ENCODE assay signal across 9 mouse cellular contexts in genomic region chr5:103629111-103629764, GRCm38 (mm10). TPM values are rescaled to one million over a fixed set of nuclear protein-coding genes. Genes with fewer than 3 reads are reported as not detected.
DNase-seq lines count a peak whose midpoint lies in the region; ATAC-seq and TF ChIP-seq lines count a peak whose summit lies in the region.
"Had no signal": no experiment of that assay in that cellular context is flagged by ENCODE, and none has a peak within 500 bp of the region (broad histone marks: within the 10 kb centered on the region; RNA-seq: fewer than 3 reads in every experiment).

Slc10a6 (minus strand) TSS chr5:103629403.

- no peak within 1 kb of the TSS for H3K4me2 ChIP-seq in liver, embryonic 11.5 days
- H3K4me2 ChIP-seq in embryonic facial prominence, embryonic 13.5 days: no peak within 1 kb of the TSS; the same call in 1 of the 2 replicates
- peak within 1 kb of the TSS; percentile 40 for H3K4me2 ChIP-seq in heart, embryonic 12.5 days
- peak within 1 kb of the TSS; percentile 21 for H3K4me2 ChIP-seq in lung, embryonic 15.5 days
- H3K4me2 ChIP-seq in stomach, embryonic 14.5 days (replicated peaks; ENCODE audit: low read depth, low read length): no peak within 1 kb of the TSS
- H3K4me2 ChIP-seq: liver, embryonic 13.5 days had no signal

- H3K27me3 ChIP-seq in liver, adult 2 months (ENCODE audit: control insufficient read depth, insufficient read depth, low read length): no peaks in the 10 kb centered on the region
- H3K27me3 ChIP-seq in liver, embryonic 11.5 days (replicated peaks; ENCODE audit: control insufficient read depth, insufficient read depth, low read length): no peaks in the 10 kb centered on the region; the same call in 1 of the 2 replicates
- no peaks in the 10 kb centered on the region for H3K27me3 ChIP-seq in embryonic facial prominence, embryonic 13.5 days
- H3K27me3 ChIP-seq in heart, embryonic 12.5 days (replicated peaks): no peaks in the 10 kb centered on the region
- no peaks in the 10 kb centered on the region for H3K27me3 ChIP-seq in lung, embryonic 15.5 days
- no peaks in the 10 kb centered on the region for H3K27me3 ChIP-seq in stomach, embryonic 14.5 days (ENCODE audit: control insufficient read depth, insufficient read depth, low read length)
- H3K27me3 ChIP-seq: liver, embryonic 13.5 days had no signal

- no peak for TF ChIP-seq POLR2A in liver, adult 2 months (IDR thresholded peaks at IDR 0.05; ENCODE audit: extremely low read depth, insufficient read depth, low read length)

- H3K36me3 ChIP-seq in liver, adult 2 months (ENCODE audit: control insufficient read depth, insufficient read depth, low read length): no peaks in the 10 kb centered on the region
- H3K36me3 ChIP-seq in liver, embryonic 11.5 days (ENCODE audit: control insufficient read depth, insufficient read depth, low read length): no peaks in the 10 kb centered on the region
- no peaks in the 10 kb centered on the region for H3K36me3 ChIP-seq in embryonic facial prominence, embryonic 13.5 days
- no peaks in the 10 kb centered on the region for H3K36me3 ChIP-seq in heart, embryonic 12.5 days
- no peaks in the 10 kb centered on the region for H3K36me3 ChIP-seq in lung, embryonic 15.5 days
- H3K36me3 ChIP-seq in stomach, embryonic 14.5 days (ENCODE audit: control insufficient read depth, insufficient read depth, low read length): no peaks in the 10 kb centered on the region
- H3K36me3 ChIP-seq: liver, embryonic 13.5 days had no signal

- H3K27ac ChIP-seq in liver, adult 2 months (replicated peaks; ENCODE audit: insufficient read depth, low read depth, low read length): peak within 1 kb of the TSS; percentile 44
- H3K27ac ChIP-seq in liver, embryonic 11.5 days (ENCODE audit: low read depth, low read length): no peak within 1 kb of the TSS
- H3K27ac ChIP-seq in embryonic facial prominence, embryonic 13.5 days: peak within 1 kb of the TSS; percentile 72
- H3K27ac ChIP-seq in heart, embryonic 12.5 days (ENCODE audit: poor library complexity, severe bottlenecking): peak within 1 kb of the TSS; percentile 53
- H3K27ac ChIP-seq in lung, embryonic 15.5 days: peak within 1 kb of the TSS; percentile 90
- peak within 1 kb of the TSS; percentile 58; the same call in 1 of the 2 replicates for H3K27ac ChIP-seq in stomach, embryonic 14.5 days (ENCODE audit: low read length)
- H3K27ac ChIP-seq: liver, embryonic 13.5 days had no signal

- WGBS in liver, adult 2 months: 50% methylated on average over 17 of the region's 17 CpGs
- 70% methylated on average over 17 of the region's 17 CpGs for WGBS in liver, embryonic 11.5 days
- 44% methylated on average over 17 of the region's 17 CpGs for WGBS in embryonic facial prominence, embryonic 13.5 days
- WGBS in heart, embryonic 12.5 days: 43% methylated on average over 17 of the region's 17 CpGs
- WGBS in lung, embryonic 15.5 days: 46% methylated on average over 17 of the region's 17 CpGs
- 47% methylated on average over 17 of the region's 17 CpGs for WGBS in stomach, embryonic 14.5 days

- no peak for ATAC-seq in liver, embryonic 11.5 days (replicated peaks; ENCODE audit: low FRiP score)
- peak; percentile 76; the same call in 1 of the 2 replicates for ATAC-seq in embryonic facial prominence, embryonic 13.5 days (ENCODE audit: insufficient number of reproducible peaks, insufficient read depth, low FRiP score, low TSS enrichment, low read depth)
- peak; percentile 74 for ATAC-seq in heart, embryonic 12.5 days (ENCODE audit: insufficient number of reproducible peaks, low FRiP score)
- peak; percentile 94 for ATAC-seq in lung, embryonic 15.5 days (ENCODE audit: borderline replicate concordance, extremely low read depth, low FRiP score, low TSS enrichment)
- ATAC-seq in stomach, embryonic 14.5 days (ENCODE audit: insufficient number of reproducible peaks, insufficient read depth, low FRiP score, low read depth): peak; percentile 80; the same call in 1 of the 2 replicates
- ATAC-seq in erythroblast, adult 5-6 weeks (replicated peaks; ENCODE audit: low FRiP score, poor library complexity, severe bottlenecking): no peak

- TF ChIP-seq CTCF in liver, adult 2 months (IDR thresholded peaks at IDR 0.05; ENCODE audit: low read depth, low read length): no peak

- H3K4me3 ChIP-seq in liver, adult 2 months (ENCODE audit: insufficient read depth, low read depth, low read length): no peak within 1 kb of the TSS
- no peak within 1 kb of the TSS for H3K4me3 ChIP-seq in liver, embryonic 11.5 days (ENCODE audit: low read depth, low read length)
- no peak within 1 kb of the TSS for H3K4me3 ChIP-seq in embryonic facial prominence, embryonic 13.5 days
- no peak within 1 kb of the TSS for H3K4me3 ChIP-seq in heart, embryonic 12.5 days
- no peak within 1 kb of the TSS for H3K4me3 ChIP-seq in lung, embryonic 15.5 days
- H3K4me3 ChIP-seq in stomach, embryonic 14.5 days (ENCODE audit: low read depth, low read length): no peak within 1 kb of the TSS
- H3K4me3 ChIP-seq: liver, embryonic 13.5 days had no signal

- H3K9me3 ChIP-seq in liver, embryonic 11.5 days (ENCODE audit: control insufficient read depth, low read length): no peaks in the 10 kb centered on the region
- H3K9me3 ChIP-seq in embryonic facial prominence, embryonic 13.5 days: no peaks in the 10 kb centered on the region
- H3K9me3 ChIP-seq in heart, embryonic 12.5 days (replicated peaks): no peaks in the 10 kb centered on the region
- H3K9me3 ChIP-seq in lung, embryonic 15.5 days: no peaks in the 10 kb centered on the region
- no peaks in the 10 kb centered on the region for H3K9me3 ChIP-seq in stomach, embryonic 14.5 days (ENCODE audit: control insufficient read depth, low read depth, low read length)
- H3K9me3 ChIP-seq: liver, embryonic 13.5 days had no signal

- peaks cover 8% of the 10 kb centered on the region for H3K4me1 ChIP-seq in liver, adult 2 months (ENCODE audit: control insufficient read depth, insufficient read depth, low read length)
- H3K4me1 ChIP-seq in liver, embryonic 11.5 days (replicated peaks; ENCODE audit: control insufficient read depth, insufficient read depth, low read length): no peaks in the 10 kb centered on the region
- peaks cover 13% of the 10 kb centered on the region for H3K4me1 ChIP-seq in embryonic facial prominence, embryonic 13.5 days
- H3K4me1 ChIP-seq in heart, embryonic 12.5 days (replicated peaks): peaks cover 29% of the 10 kb centered on the region
- peaks cover 21% of the 10 kb centered on the region for H3K4me1 ChIP-seq in lung, embryonic 15.5 days
- H3K4me1 ChIP-seq in stomach, embryonic 14.5 days (ENCODE audit: control insufficient read depth, insufficient read depth, low read length): peaks cover 7% of the 10 kb centered on the region
- H3K4me1 ChIP-seq: liver, embryonic 13.5 days had no signal

- H3K9ac ChIP-seq in liver, adult 2 months (ENCODE audit: low read depth, low read length): no peak within 1 kb of the TSS
- H3K9ac ChIP-seq in liver, embryonic 11.5 days (ENCODE audit: low read depth, low read length): no peak within 1 kb of the TSS
- H3K9ac ChIP-seq in embryonic facial prominence, embryonic 13.5 days: no peak within 1 kb of the TSS
- no peak within 1 kb of the TSS for H3K9ac ChIP-seq in heart, embryonic 12.5 days
- H3K9ac ChIP-seq in lung, embryonic 15.5 days: no peak within 1 kb of the TSS
- H3K9ac ChIP-seq in stomach, embryonic 14.5 days (replicated peaks; ENCODE audit: low read depth, low read length): no peak within 1 kb of the TSS
- H3K9ac ChIP-seq: liver, embryonic 13.5 days had no signal

- no peaks in the 10 kb centered on the region for H3K79me2 ChIP-seq in liver, adult 2 months (ENCODE audit: control insufficient read depth, insufficient read depth, low read length)

- peak; percentile 59 for DNase-seq in liver, adult 2 months (ENCODE audit: extremely low read depth, low read depth, low spot score)
- no peak for DNase-seq in liver, embryonic 11.5 days (ENCODE audit: low spot score)
- DNase-seq in kidney, postnatal 4 days: peak; percentile 64 to 76
- DNase-seq: liver, embryonic 13.5 days had no signal

RNA-seq across cellular contexts. Expression of gene Slc10a6, which starts in this region (rescaled TPM):
- 0.34 and 0.37 TPM in 2 replicates for total RNA-seq in liver, adult 2 months (2014; rRNA removed)
- polyA plus RNA-seq in liver, adult 2 months (2012; rRNA removed): 0.06 TPM in 1 of 2 replicates, not detected in the other
- 0.15 TPM in 1 of 2 replicates, not detected in the other for polyA plus RNA-seq in liver, embryonic 11.5 days (2014; fragmentation: Nextera tagmentation; extraction: Ambion mirVana)
- 0.19 and 1.1 TPM in 2 replicates for polyA plus RNA-seq in embryonic facial prominence, embryonic 13.5 days (2015; fragmentation: Nextera tagmentation; extraction: Ambion mirVana)
- polyA plus RNA-seq in heart, embryonic 12.5 days (2016; fragmentation: Nextera tagmentation; extraction: Ambion mirVana): 0.20 and 0.26 TPM in 2 replicates
- 1.3 and 1.5 TPM in 2 replicates for polyA plus RNA-seq in lung, embryonic 15.5 days (2015; fragmentation: Nextera tagmentation; extraction: Ambion mirVana)
- 0.49 and 0.84 TPM in 2 replicates for polyA plus RNA-seq in stomach, embryonic 14.5 days (2014; fragmentation: Nextera tagmentation; extraction: Ambion mirVana)
- total RNA-seq in erythroblast, adult 5-6 weeks (2015; ENCODE audit: low replicate concordance): not detected in 2 replicates
- not detected in 2 replicates for total RNA-seq in erythroblast, adult 5-6 weeks (2017; ENCODE audit: low replicate concordance)
- polyA plus RNA-seq: liver, embryonic 13.5 days had no signal

Comparison
In these comparisons a context has a peak if more than half of its experiments do, and no peak if none do; other contexts are left out.
1. Peak in DNase-seq and H3K27ac ChIP-seq in liver, adult 2 months; RNA of the gene not detected or under 1 TPM.
2. Peak in ATAC-seq, H3K27ac ChIP-seq and H3K4me2 ChIP-seq in heart, embryonic 12.5 days; RNA of the gene not detected or under 1 TPM.
3. Peak in ATAC-seq and H3K27ac ChIP-seq in stomach, embryonic 14.5 days; RNA of the gene not detected or under 1 TPM.
4. ATAC-seq: peak in embryonic facial prominence, embryonic 13.5 days (single experiment) and lung, embryonic 15.5 days (single experiment); none in liver, embryonic 11.5 days (single experiment) and erythroblast, adult 5-6 weeks (single experiment).